Mouse (Mus musculus) kidney, adult 18-20 months (tissue): ENCODE results near the gene Wbp1l.
A peak's percentile ranks its signal among the peaks of the same experiment; 100 is the strongest.

ENCODE experiments used
- DNase-seq: peaks from one replicate; pipeline ENCODE4 v3.0.0; 2021

The Wbp1l gene

GRCm38 (mm10) chr19:46662214-46662613, 63.3 kb downstream of the Wbp1l start:
- DNase-seq = no peak

GRCm38 (mm10) chr19:46662784-46663183, 63.9 kb downstream of the Wbp1l start:
- DNase-seq = no peak

- DNase-seq = no peak
These were observed 66.6 kb downstream of the Wbp1l start for GRCm38 (mm10) chr19:46665474-46665873.

DNA sequence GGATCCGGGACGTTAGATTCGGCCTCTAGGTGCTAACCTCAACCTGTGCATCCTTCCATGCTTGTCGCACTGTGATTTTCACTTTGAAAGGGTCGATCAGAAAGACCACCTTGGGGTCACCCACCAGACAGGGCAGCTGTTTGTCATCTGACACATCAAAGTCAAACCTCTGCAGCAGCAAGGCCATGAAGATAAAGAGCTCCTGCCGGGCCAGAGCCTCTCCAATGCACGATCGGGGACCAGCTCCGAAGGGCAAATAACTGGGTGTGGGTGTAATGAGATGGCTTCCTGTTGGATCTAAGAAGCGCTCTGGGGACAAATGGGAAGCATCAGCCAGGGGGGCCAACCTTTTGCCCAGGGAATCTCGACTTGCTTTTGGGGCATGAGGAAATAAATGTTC, 68.4 kb downstream of the Wbp1l start:
- no peak for DNase-seq

DNA sequence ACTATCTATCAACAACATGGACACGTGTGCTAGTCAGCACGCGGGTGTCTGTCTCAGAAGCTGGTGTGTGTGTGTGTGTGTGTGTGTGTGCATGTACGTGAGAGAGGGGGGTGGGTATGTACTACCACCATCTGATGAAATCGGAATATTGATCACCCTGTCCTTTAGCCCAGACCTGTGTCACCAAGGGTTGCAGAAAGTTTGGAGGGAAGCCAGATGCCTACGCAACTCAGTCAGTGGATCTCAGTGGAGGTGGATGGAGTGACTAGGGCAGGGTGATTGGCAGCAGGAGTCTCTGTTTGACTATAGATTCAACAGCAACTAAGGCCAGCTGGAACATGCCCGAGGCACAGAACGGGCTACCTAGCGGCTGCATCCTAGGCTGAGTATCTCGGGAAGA, 69.4 kb downstream of the Wbp1l start:
- no peak for DNase-seq

DNA sequence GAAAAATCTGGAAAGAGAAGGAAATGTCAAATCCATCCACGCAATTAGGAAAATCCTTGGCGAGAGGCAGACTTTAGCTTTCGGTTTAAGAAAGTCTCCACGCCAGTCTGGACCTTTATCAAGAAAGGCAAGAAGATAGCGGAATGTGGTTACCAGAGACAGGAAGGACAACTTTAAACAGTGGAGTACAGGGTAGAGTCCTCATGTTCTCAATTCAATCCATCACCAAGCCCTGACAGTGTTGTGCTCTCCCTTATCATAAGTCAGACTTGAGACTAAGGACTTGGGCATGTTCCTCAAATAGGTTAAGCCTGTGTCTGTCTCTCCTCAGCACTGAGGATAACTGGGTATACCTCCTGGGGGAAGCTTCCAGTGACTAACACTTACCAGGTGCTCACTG, 70.9 kb downstream of the Wbp1l start:
- no peak for DNase-seq

DNA sequence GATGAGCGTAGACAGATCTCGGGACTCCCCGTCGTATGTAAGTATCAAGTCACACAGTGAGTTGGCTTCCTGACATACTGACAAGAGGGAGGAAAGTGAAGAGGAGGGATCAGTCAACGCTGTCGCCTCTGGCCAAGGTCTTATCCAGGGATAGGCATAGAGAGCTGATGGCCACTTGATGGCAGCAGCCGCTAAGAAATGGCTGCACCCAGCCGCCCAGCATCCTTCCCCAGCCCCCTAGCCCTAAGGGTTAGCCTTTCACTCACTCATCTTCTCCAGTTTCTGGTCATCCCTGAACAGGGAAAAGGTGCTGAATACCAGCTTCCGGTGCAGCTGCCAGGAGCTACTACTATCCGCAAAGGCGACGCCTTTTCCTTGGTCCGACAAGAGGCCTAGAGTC, 71.8 kb downstream of the Wbp1l start:
- peak; percentile 72 for DNase-seq

GRCm38 (mm10) chr19:46672766-46673418, 74.0 kb downstream of the Wbp1l start, which contains the start of gene Cyp17a1:
Gene Cyp17a1, minus strand, starts transcription at chr19:46673172.
- no peak for DNase-seq

GRCm38 (mm10) chr19:46675641-46676040, 76.8 kb downstream of the Wbp1l start:
- no peak for DNase-seq

DNA sequence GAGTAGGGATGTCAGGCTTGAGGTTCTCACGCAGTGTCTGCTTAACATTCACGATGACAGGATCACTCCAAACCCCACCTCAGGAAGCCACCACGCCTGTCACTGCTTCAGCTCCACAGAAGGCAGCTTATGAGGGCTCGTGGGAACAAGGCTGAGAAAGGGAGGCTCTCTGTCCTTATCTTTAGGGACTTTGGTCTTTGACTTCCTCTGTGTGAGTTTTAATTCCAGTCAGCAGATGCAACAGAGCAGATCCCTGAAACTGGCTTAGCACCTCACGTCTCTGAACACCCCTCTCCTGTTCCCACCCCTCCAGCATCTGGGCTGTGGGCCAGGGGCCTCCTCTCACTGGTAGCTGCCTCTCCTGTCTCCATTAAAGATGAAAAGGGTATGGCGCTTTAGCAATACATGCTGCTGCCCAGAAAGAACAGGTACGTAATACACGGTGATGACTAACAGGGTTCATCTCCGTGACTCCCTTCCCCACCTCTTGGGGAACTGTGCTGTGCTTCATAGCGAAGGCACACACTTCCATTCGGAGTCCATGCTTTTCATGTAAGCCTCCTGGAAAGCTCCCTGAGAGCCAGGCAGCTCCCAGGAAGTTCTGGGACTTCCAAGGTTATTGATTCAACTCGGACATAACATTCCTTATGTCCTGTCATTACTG, 81.0 kb downstream of the Wbp1l start:
- no peak for DNase-seq

DNA sequence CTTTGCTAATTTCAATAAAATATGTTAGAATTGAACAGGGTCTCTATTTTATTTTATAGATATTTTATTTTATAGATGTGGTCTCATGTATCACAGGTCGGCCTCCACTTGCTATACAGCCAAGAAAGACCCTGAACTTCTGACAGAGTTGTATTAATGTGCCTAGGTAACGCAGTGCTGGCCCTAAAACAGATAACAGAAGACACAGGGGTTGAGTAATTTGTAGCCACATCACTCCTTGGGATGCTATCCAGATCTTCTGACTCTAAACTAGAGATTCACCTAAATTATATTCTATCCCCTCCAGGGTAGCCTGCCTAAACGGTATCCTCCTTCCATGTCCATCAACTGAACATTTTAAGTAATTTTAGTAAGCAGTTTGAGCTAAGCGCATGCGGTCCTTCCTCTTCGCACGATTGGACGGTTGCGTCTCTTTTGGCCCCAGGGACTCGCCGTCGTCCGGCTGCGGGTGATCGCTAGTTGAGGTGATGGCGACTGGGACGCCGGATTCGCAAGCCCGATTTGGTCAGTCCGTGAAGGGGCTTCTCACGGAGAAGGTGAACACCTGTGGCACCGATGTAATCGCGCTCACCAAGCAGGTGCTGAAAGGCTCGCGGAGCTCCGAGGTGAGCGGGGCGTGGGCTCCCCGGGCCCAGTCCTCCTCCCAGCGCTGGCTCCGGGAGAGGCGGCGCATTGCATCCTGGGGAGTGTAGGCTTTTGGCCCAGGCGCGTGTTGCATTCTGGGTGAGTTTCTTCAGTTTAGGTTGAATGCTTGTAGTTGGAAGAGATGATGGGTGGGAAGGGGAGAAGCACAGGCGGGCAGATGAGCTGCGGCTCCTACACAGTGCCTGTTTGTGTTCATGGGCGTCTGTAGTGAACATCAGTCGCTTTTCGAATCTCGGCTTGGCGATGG, 90.8 kb downstream of the Wbp1l start, which contains the start of gene Borcs7:
TSS of gene Borcs7 (plus strand) at position 447 of the 913 bp plus-strand sequence.
- peak; percentile 93 for DNase-seq

DNA sequence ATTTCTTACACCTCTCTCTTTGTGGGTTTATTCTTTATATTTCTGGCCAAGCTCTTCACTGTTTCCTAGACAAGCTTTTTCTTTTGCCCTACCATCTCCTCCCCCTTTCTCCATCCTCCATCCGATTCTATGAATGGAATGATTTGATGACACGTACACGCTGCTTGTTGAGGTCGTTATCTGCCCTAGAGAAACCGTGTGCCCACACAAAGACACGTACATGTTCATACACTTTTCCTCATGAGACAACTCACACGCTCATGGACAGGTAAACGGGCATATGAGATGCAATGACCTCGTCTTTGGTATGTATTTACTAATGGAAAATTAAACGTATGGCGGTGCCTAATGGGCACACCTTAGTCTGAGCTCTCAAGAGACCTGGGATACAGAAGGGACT, 91.5 kb downstream of the Wbp1l start:
- no peak for DNase-seq

GRCm38 (mm10) chr19:46691078-46691477, 92.2 kb downstream of the Wbp1l start:
- DNase-seq = no peak

GRCm38 (mm10) chr19:46693146-46693545, 94.3 kb downstream of the Wbp1l start:
- DNase-seq = no peak

DNA sequence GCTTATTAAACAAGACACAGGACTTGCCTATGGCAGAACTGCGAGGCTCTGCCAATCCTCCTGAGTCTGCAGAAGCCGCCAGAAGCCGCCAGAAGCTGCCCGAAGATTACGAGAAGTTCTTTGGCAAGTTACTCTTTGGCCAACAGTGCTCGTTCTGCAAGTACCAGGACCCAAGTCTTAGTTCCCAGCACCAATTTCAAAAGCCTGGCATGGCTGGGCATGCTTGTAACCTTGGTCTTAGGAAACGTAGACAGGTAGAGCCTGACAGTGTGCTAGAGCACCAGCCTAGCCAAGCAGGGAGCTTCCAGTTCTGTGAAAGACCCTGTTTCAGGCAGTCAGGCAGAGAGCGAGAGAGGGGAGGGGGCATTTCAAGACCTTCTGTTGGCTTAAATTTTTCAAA, 97.6 kb downstream of the Wbp1l start:
- DNase-seq = no peak

DNA sequence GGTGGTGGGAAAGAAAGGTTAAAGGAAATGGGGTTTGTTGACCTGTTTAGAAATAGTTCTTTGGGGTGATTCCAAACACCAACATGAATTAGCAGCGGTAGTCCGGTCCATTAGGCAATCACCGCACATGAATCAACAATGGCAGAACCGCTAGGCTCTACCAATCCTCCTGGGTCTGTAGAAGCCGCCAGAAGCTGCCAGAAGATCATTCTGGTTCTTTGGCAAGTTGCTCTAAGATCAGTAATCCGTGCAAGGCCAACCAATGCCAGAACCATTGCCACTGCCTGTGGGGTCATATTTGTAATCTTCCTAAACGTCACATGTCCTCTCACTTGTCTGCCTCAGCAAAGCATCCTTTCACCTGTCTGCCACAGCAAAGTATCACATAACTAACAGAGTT, 98.1 kb downstream of the Wbp1l start:
- DNase-seq = no peak

GRCm38 (mm10) chr19:46697840-46698517, 99.1 kb downstream of the Wbp1l start:
- no peak for DNase-seq

GRCm38 (mm10) chr19:46699011-46699481, 100.2 kb downstream of the Wbp1l start:
- no peak for DNase-seq

DNA sequence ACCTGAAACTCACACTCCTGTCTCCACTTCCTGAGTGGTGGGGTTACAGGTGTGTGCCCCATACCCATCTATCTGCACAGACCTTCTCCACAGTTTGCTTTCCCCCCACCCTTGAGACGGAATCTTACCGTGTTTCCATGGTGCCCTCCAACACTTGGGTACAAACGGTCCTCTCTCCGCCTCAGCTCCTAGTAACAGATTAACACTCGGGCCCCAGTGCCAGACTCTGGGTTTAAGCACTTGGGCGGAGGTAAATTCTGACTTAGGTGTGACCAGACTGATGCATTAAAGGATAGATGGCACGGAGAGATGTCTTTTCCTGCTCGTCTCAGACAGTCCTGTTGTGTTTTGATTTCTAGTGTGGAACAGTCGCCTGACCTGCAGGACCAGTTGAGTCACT, 102.3 kb downstream of the Wbp1l start:
- peak; percentile 62 for DNase-seq

DNA sequence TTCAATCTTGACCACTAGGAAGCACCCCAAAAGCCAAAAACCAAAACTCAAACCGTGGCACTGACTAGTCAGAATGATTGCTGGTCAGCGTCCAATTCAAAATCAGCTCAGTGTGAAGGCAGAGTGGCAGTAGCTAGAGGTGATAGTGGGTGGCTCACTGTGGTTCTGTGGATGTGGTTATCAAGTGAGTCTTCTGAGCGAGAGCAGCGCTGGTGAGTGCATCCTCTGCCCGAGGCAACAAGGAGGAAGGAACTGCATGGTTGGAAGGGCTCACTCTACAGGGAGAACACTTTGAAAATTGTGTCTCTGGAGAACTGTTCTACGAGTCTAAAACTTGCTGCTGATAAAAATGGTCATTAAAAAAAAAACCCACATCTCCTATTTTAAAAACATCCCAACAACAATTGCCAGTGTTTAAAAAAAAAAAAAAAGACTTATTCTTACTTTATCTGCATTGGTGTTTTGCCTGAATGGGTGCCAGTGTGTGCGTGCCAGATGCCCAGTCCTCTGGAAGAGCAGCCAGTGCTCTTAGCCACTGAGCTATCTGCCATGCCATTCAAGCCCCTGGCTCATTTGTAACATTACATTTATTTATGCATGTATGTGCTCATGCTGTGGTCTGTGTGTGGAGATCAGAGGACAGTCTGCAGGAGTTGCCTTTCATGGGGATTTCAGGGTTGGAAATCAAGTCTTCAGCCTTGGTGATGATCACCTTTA, 107.1 kb downstream of the Wbp1l start:
- no peak for DNase-seq

- peak; percentile 41 for DNase-seq
These were observed 107.8 kb downstream of the Wbp1l start for GRCm38 (mm10) chr19:46706540-46707295.
